Mouse (Mus musculus) retina, postnatal 1 day (tissue): ENCODE results near the gene Hsd3b7.

Experiments used
- DNase-seq: peaks from one replicate; pipeline ENCODE4 v3.0.0-alpha.2; 2012

Gene Hsd3b7

GRCm38 (mm10) chr7:127776426-127776825 is 24.0 kb upstream of the Hsd3b7 start, which contains the start of gene Setd1a:
Gene Setd1a, plus strand, starts transcription at chr7:127776670.
- DNase-seq = peak; percentile 91

- DNase-seq = peak; percentile 99
These were observed 23.4 kb upstream of the Hsd3b7 start for GRCm38 (mm10) chr7:127776878-127777473.

- peak; percentile 79 for DNase-seq
These were observed 22.7 kb upstream of the Hsd3b7 start for GRCm38 (mm10) chr7:127777474-127778266.

- no peak for DNase-seq
These were observed 22.1 kb upstream of the Hsd3b7 start for GRCm38 (mm10) chr7:127778350-127778749.

GRCm38 (mm10) chr7:127785308-127785707 is 15.1 kb upstream of the Hsd3b7 start, which contains the start of gene Gm49388:
Gene Gm49388, plus strand, starts transcription at chr7:127785608.
- no peak for DNase-seq

- no peak for DNase-seq
These were observed 3.1 kb upstream of the Hsd3b7 start for GRCm38 (mm10) chr7:127797076-127797845.

GRCm38 (mm10) chr7:127798591-127798990 is 1.8 kb upstream of the Hsd3b7 start:
- DNase-seq = no peak

GRCm38 (mm10) chr7:127799211-127799610 is 1.2 kb upstream of the Hsd3b7 start:
- no peak for DNase-seq

GRCm38 (mm10) chr7:127799738-127800137 is 666 bp upstream of the Hsd3b7 start:
- DNase-seq = no peak

GRCm38 (mm10) chr7:127801010-127801621 is 712 bp downstream of the Hsd3b7 start:
- DNase-seq = no peak

- DNase-seq = no peak
These were observed 1.9 kb downstream of the Hsd3b7 start for GRCm38 (mm10) chr7:127802313-127802712.

- DNase-seq = no peak
These were observed 8.4 kb downstream of the Hsd3b7 start for GRCm38 (mm10) chr7:127808821-127809220.

GRCm38 (mm10) chr7:127809846-127810245 is 9.4 kb downstream of the Hsd3b7 start:
- no peak for DNase-seq

- no peak for DNase-seq
These were observed 10.2 kb downstream of the Hsd3b7 start for GRCm38 (mm10) chr7:127810650-127811049.

- DNase-seq = no peak
These were observed 10.8 kb downstream of the Hsd3b7 start for GRCm38 (mm10) chr7:127811240-127811639.

GRCm38 (mm10) chr7:127812292-127812691 is 11.9 kb downstream of the Hsd3b7 start:
- no peak for DNase-seq

- DNase-seq = no peak
These were observed 13.4 kb downstream of the Hsd3b7 start for GRCm38 (mm10) chr7:127813821-127814220.

GRCm38 (mm10) chr7:127814241-127814921 is 14.0 kb downstream of the Hsd3b7 start:
- DNase-seq = no peak

GRCm38 (mm10) chr7:127815116-127815665 is 14.8 kb downstream of the Hsd3b7 start:
- DNase-seq = no peak

- peak; percentile 52 for DNase-seq
These were observed 15.8 kb downstream of the Hsd3b7 start for GRCm38 (mm10) chr7:127815954-127816821.

- DNase-seq = no peak
These were observed 16.6 kb downstream of the Hsd3b7 start for GRCm38 (mm10) chr7:127817053-127817452.
